Mouse (Mus musculus) Muller cell, postnatal 12 days (primary cell): Measurements from ENCODE around the gene Uspl1.

Source experiments
- DNase-seq: peaks from one replicate; pipeline ENCODE4 v3.0.0-alpha.2; 2015; ENCODE audit errors: inconsistent ontology term

The Uspl1 gene

DNA sequence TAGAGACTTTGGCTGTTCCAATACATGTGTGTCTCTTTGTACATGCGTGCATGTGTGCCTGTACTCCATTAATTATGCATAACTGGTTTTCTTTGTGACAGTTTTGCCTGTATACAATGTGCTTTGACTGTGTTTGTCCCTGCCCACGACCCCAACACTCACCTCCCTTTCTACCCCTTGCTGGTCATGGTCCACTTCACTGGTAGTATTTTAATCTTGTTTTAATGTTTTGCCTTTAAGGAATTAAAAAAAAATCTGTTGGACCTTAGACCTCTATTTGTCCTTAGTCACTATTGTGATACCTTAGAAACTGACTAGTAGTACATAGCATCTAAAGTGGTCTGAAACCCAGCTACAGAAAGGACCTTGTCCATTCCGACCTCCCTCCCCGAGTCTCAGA lies 26.9 kb downstream of the Uspl1 start:
- no peak for DNase-seq

DNA sequence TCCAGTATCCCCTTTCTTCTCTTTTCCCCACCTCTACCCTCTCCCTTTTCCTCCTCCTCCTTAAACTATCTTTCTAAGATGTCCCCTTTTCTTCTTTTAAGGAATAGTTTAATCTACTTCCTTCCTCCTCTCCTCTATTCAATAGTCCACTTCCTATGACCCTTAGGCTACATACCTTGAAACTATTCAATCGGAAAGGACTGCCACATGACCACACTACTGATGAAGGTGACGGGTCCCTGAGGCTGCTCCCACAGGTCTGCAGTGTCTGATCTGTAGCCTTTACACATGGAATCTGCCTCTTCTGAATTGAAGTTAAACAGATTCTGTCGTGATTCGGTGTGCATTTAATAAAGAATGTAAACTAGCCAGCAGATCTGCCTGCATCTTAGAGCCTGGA lies 28.7 kb downstream of the Uspl1 start:
- DNase-seq = peak; percentile 24

DNA sequence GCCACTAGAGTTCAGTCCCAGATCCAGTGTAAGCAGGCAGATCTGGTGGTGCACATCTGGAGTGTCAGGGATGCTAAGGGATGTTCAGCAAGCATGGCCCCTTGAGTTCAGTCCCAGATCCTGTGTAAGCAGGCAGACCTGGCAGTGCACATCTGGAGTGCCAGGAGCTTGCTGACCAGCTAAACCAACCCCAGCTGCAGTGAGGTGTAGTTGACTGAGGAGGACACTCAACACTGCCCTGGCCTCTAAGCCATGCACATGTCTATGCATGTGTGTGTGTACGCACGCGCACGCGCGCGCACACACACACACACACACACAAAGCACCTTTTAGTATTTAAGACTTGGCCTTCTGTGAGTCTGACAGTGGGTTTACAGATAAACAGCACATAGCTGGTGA lies 31.4 kb downstream of the Uspl1 start:
- no peak for DNase-seq

DNA sequence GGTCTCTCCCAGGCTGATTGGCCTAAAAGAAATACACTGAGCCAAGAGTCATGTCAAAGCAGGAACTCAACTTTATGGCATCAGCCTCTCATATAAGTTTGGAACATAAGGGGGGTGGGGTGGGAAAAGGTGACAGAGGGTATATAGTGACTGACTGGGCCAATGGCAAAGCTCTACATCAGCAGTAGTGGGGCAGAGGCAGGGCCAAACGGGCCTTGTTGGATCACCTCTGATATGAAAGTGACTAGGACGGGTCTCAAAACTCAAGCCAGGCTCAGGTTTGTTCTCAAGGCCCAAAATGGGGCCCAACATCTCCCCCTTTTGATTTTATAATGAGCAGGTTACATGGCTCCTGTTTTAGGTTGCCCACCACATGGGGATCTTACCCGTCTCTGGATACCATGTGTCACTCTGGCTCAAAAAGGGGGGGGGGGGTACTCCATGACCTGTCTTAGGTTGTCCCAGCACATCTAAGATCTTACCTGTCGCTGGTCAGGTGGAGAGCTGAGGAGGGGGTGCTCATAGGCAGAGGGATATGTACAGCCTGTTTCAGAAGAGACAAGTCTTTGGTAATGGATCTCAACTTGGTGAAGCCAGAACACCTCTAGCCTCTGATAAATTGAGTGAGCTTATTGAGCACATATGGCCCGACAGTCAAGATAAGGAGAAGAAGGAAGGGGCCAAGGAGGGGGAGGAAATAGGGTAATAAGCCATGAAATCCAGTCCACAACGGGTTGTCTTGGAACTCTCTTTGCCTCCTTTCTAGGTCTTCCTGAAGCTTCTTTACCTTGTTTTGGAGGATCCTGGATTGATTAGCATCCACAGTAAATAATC lies 33.6 kb downstream of the Uspl1 start:
- DNase-seq = no peak

DNA sequence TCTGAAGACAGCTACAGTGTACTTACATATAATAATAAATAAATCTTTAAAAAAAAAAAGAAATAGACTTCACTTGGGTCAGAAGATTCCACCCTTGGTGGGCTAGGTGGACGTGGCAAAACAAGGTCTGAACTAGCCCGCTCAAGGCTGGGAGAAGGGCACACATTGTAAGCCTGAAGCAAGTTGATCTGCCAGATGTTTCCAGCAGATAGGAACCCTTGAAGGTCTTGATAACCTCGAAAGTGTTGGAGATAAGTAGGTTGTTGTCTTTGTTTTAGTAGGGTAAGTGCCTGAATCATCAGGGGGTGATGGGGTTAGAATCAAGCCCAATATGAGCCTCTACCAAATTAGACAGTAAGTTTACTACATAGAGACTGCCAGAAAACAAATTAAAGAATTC lies 35.3 kb downstream of the Uspl1 start:
- no peak for DNase-seq

DNA sequence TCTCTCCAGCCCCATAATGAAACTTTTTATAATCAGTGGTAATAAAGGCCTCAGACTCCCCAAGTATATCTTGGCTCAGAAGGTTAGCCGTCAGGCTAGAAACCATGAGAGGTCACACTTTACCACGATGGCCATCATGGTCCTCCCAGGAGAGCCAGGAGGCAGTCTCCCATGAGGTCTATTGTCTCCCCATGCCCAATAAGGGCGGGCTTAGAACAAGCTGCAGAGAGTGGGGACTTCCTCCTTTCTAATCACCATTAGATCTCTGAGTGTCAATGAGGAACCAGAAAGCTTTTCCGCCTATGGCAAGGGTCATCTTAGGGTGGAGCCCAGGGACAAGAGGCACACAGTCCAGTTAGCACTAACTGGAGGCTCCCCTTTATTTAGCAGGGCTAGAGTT lies 37.2 kb downstream of the Uspl1 start:
- DNase-seq = no peak

DNA sequence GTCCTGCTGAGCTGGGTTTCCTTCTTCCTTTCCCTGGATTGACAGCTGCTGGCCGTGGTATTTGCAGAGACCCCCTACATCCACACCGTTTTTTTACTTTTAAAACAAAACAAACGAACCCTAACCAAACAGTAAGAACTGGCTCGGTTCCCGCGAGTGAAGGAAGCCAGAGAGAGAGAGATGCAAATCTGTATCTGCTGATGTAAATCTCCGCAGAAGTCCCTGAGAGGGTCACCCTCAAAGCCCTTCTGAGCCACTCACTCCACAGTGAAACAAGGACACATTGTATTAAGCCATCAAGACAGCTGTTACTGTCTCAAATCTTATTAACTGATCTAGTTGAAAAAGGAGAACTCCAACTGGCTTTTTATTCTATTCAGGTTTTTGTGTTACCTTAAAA lies 40.5 kb downstream of the Uspl1 start:
- no peak for DNase-seq

DNA sequence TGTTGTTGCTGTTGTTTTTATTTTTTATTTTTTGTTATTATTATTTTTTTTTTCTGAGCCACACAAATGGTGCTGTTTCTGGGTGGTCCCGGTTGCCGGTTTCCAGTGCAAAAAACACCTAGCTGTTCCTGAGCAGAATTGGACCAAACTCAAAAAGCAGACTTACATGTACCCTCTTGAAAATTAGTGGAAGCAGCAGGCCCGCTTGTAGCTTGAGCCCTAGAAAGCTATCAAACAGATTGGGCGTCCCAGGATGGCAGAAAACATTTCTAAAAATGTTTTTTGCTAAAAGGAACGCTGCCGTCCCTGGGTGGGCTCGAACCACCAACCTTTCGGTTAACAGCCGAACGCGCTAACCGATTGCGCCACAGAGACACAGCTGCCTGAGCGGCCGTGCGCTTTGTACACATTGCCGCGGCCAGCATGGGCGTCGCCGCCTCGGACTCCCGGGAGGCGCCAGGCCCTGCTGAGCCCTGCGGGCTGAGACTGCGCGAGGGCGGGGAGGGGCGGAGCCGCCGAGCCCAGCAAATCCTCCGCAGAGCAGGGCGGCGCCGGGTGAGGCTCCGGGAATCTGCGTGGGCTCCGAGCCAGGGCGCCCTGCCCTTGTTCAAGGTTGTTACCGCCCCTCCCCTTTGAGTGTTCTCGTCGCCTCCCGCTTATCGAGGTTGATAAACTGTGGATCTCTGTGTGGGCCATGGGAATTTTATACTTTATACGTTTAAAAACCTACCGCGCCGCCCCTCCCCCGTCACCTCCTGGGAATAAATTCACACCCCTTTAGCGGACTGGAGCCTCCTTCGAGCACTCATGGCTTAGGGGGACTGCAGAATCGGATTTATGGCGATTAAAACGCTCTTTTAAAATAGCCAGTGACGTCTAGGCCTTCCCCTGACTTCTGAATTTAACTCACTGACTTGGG lies 44.8 kb downstream of the Uspl1 start:
- peak; percentile 99 for DNase-seq

DNA sequence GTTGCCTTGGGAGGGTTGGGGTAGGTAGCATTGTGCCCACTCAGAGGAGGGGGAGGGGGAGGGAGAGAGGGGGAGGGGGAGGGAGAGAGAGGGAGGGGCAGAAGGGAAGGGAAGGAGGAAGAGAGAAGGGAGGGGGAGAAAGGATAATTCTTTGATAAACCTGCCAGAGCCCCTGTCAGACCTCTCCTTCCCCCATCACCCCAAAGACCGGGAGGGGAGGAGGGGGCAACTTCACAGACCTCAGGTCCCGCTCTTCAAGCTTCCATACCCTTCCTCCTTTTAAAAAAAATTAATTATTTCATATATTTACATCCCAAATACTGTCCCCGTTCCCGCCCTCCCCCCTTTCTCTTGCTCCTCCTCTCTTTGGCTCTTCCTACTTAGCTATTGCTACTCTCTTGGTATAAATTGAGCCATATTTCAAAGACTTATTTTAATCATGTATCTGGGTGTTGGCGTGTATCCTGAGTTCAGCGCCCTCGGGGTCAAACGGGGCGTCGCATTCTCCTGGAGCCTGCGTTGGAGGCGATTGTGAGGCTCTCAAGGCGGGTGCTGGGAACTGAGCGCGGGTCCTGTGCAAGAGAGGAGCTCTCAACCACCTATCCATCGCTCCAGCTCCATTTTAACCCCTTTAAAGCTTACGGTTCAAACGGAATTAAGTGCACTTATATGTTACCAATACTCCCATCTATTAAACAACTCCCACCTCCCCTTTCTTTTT lies 45.6 kb downstream of the Uspl1 start:
- no peak for DNase-seq

DNA sequence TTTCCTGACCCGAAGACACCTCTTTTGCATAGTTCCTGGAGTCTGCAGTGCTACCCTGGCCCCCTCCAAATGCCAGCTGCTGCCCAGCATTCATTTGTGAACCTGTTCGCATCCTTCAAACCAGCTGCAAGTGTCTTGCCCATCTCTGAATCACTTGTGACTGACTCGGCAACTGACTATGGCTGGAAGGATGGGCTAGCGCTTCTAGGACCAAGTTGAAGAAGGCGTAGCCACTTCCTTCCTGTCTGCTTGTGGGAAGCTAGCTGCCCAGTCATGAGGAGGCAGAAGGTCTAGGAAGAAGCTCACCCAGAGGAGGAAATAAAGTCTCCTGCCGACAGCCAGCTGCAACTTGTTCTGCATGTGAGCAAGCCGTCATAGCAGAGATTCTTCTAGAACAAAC lies 50.9 kb downstream of the Uspl1 start:
- no peak for DNase-seq

DNA sequence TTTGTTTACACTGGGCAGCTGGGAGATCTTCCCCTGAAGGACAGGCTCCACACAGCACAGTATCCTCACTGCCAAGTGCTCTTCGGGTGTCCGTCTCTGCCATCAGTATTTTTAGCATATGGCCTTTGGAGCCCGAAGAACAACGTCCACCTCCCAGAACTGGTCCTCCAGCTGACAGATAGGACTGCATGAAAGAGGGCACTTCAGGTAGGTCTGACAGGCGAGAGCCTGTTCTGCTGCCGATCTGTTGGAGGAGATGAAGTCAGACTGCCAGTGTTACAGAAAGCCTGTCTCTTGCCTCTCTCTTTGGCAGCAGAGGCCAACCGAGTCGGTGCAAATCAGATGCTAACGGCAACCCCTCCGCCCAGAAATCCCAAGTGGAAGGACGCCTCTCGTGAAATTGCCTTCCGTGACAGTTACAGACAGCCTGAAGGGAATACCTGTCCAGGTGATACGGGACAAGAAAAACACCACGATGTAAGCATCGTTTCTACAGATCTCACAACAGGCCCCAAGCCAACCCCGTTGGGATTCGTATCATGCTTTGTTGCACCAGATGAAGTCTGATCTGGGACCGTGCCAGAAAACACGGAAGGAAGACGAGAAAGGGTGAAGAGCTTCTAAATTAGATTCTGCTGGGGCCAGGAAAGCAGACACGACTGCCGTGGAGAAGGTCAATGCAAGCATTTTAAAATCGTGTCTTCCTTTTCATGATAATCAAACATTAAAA lies 53.2 kb downstream of the Uspl1 start:
- no peak for DNase-seq

DNA sequence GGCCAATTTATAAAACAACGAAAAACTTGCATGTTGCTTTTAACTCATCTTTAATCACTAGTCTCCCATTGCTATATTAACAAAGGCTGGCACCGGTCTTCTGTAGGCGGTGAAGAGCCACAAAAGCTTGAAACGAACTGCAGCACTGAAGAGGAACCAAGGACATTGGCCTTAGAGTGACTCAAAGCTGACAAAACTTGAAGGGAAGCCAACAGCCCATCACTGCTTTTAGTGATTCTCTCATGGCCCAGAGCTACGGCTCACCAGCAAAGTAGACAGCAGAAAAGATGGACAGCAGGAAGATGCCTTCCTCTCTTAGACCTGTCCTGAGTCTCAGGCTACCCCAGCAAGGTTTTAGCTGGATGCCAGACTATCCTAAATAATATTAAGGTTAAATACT lies 58.3 kb downstream of the Uspl1 start:
- no peak for DNase-seq

DNA sequence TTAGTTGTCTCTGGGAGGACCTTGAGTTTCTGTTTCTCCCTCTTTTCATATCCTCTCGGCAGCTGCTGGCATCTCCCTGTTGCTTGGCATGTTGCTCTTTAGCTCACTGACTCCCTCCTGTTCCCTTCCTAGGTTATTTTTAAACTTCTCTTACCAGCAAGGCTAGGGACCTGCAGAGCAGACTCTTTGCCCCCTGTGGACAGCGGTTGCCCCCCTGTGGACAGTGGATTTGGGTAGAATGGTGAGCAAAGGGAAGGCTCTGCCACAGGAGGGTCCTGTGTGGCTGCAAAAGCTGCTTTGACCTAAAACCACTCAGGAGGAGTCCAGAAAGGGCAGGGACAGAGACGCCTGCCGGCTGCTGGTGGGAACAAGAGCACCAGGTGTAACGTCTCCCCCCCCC lies 58.9 kb downstream of the Uspl1 start:
- no peak for DNase-seq

DNA sequence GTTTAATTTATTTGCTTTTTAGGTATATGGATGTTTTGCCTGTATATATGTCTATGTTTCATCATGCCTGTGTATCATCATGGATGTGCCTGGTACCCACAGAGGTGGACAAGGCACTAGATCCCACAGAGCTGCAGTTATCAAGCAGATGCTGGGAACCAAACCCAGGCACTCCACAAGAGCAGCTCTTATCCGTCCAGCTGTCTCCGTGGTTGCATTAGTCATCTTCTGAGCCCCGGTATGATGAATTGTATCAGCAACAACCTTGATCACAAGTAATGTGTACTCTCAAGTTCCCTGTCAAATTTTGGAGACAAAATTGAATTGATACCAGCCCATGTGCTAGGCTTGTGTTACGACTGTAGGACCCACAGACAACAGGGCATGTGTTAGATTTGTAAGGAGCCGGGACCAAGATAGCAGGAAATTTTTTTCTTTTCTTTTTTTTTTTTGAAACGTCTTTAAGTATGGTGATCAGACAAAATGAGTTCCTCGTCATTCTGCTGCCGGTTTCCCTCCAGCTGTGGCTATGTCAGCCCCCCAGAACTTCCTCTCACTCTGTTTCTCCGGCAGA lies 61.3 kb downstream of the Uspl1 start:
- no peak for DNase-seq

DNA sequence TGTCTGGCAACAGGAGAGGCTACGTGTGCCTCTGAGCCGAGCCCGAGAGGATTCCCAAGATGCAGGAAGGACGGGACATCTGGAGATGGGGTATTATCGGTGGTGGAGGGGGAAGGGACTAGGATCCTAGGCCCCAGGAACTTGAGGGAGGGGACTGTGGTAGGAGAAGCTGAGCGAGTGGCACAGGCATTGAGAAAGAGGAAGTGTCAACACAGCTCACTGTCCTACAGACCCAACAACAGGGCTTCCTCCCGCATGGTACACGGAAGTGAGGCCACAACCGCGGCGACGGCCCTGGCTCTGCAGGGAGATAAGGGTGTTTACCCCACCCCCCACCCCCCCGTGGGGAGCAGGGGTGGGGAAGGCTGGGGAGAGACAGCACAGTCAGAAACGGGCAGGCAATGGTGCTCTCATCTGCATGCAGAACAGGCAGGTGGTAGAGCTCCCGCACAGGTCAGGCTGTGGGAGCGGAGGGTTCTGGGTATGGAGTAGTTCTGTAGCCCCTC lies 61.9 kb downstream of the Uspl1 start:
- no peak for DNase-seq

DNA sequence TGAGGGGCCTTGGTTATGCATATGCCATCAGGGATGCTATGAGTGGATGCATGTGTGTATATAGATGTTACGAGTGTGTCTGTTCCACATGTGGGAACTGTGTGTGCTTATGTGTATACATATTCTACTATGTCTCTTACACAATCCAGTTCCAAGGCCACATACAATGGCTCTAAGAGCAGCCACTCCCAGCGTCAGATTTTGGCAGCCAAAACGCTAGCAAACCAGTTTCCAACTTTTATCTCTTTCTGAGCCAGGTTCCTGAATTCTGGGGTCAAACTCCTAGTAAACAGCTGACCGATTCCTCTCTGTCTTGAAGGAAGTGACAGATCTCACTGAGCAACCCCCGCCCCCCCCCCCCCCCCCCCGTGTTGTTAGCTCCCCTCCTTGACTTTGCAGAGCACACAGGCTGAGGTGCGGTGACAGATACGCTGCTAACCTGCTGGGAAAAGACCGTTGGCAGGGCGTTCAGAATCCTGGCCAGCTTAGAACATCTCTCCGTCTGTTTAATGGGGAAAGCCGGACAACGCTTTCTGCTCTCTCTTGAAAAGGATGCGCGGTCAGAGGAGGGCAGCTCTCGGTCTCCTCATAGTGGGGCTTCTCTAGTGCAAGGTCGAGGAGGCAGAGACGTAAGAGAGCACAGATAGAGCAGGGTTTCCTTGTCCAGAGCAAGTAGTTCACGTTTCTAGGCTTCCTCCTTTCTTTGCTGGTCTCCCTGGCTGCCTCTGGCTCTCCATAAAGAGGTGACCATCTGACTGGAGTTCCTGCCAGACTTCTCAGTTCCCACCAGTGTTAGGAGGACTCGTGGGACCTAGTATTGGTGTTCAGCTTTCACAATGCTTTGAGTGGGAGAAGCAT lies 63.1 kb downstream of the Uspl1 start:
- DNase-seq = peak; percentile 12

DNA sequence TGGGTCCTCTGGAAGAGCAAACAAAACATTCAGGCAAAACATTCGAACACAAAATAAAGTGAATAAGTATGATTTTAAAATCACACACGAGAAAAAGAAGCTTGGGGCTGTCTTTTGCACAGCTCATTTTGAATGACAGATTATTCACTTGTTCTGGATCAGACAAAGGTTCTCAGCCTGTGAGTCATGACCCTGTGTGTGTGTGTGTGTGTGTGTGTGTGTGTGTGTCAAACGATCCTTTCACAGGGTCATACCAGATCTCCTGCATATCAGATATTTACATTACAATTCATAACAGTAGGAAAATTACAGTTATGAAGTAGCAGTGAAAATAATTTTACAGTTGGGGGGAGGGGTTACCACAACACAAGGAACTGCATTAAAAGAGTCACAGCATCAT lies 68.2 kb downstream of the Uspl1 start:
- no peak for DNase-seq

DNA sequence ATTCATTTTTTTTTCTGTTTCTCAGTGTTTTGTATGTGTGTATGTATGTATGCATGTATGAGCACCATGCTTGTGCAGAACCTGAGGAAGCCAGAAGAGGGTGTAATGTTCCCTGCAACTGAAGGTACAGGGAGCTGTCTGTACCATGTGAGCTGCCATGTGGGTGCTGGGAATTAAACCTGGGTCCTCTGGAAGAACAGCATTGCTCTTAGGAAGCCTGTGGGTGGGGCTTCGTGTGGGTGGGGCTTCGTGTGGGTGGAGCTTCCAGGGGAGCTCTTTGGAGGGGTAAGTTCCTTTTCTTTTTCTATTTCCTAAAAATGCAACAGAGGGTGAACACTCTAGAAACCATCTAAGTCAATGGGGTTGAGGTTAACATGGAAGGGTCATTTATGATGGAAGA lies 69.3 kb downstream of the Uspl1 start:
- DNase-seq = no peak

DNA sequence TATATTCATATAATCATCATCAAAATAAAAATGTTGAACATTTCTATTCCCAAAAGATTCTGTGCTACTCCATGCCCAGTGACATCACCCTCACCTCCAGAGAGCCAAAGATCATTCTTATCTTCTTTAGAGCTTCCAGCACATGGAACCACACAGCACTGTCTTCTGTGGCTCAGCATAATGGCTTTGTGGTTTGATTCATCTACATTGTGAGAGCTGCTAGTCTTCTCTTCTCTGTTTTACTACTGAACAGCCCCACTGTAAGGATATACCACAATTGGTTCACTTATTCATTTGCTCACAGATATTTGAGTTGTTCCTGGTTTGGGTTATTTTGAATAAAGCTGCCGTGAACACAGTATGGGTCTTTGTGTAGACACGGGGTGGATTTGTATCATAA lies 71.4 kb downstream of the Uspl1 start:
- DNase-seq = no peak
